Mouse (Mus musculus): ENCODE data around the gene Prnp. TPM values are rescaled to one million over a fixed set of nuclear protein-coding genes. Genes with fewer than 3 reads are reported as not detected.

The Prnp gene
- polyA plus RNA-seq, 2 experiments, result 36.1 to 39.1 TPM

- 90% methylated on average over 12 of the region's 12 CpGs for WGBS
- Histone ChIP-seq H3K4me3 (replicated peaks; ENCODE audit: low read length) (no peak overlapping the region), H3K4me1 (ENCODE audit: control insufficient read depth, insufficient read depth, low read length) (no peaks in the 10 kb centered on the region), H3K27ac (replicated peaks; ENCODE audit: low read depth, low read length) (no peak overlapping the region), H3K4me2 (replicated peaks; ENCODE audit: low read depth, low read length, severe bottlenecking) (no peak overlapping the region), H3K36me3 (ENCODE audit: control insufficient read depth, insufficient read depth, low read length) (no peaks in the 10 kb centered on the region), H3K9ac (ENCODE audit: low read depth, low read length, severe bottlenecking) (no peak overlapping the region), H3K27me3 (ENCODE audit: control insufficient read depth, insufficient read depth, low read length) (no peaks in the 10 kb centered on the region), H3K9me3 (ENCODE audit: control insufficient read depth, low read length) (no peaks in the 10 kb centered on the region)
- ATAC-seq (ENCODE audit: low FRiP score, low read depth) (no peak), DNase-seq (ENCODE audit: low spot score) (no peak)
- TF ChIP-seq POLR2A (IDR thresholded peaks at IDR 0.05; ENCODE audit: borderline replicate concordance, extremely low read depth, insufficient read depth, insufficient read length), result no peak
These were observed 12.2 kb upstream of the Prnp start for GRCm38 (mm10) chr2:131897336-131898109.

DNA sequence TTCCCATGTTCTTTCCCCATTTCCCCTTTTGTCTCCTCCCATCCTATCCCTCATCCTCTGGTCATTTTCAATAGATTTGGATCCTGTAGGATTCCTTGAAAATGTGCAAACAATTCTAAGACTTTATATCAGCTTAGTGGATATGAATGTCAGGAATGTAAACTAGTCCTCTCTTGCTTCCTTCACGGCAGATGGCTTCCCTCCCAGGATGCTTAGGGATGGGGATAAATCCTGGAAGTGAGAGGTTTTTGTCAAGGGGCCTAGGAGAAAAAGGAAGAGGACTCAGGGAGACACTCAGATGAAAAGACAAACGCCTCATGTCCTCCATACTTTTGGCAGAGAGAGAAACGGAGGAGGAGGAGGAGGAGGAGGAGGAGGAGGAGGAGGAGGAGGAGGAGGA is 7.3 kb upstream of the Prnp start:
- no peak overlapping the region for H3K4me3 ChIP-seq (replicated peaks; ENCODE audit: low read length)
- no peak for DNase-seq (ENCODE audit: low spot score)
- H3K9me3 ChIP-seq (ENCODE audit: control insufficient read depth, low read length), result no peaks in the 10 kb centered on the region
- no peak overlapping the region for H3K4me2 ChIP-seq (replicated peaks; ENCODE audit: low read depth, low read length, severe bottlenecking)
- no peak for ATAC-seq (ENCODE audit: low FRiP score, low read depth)
- no peak overlapping the region for H3K9ac ChIP-seq (ENCODE audit: low read depth, low read length, severe bottlenecking)
- no peaks in the 10 kb centered on the region for H3K36me3 ChIP-seq (ENCODE audit: control insufficient read depth, insufficient read depth, low read length)
- no peaks in the 10 kb centered on the region for H3K4me1 ChIP-seq (ENCODE audit: control insufficient read depth, insufficient read depth, low read length)
- WGBS, result 49% methylated on average over 3 of the region's 3 CpGs
- no peaks in the 10 kb centered on the region for H3K27me3 ChIP-seq (ENCODE audit: control insufficient read depth, insufficient read depth, low read length)
- TF ChIP-seq POLR2A (IDR thresholded peaks at IDR 0.05; ENCODE audit: borderline replicate concordance, extremely low read depth, insufficient read depth, insufficient read length), result no peak
- H3K27ac ChIP-seq (replicated peaks; ENCODE audit: low read depth, low read length), result no peak overlapping the region

DNA sequence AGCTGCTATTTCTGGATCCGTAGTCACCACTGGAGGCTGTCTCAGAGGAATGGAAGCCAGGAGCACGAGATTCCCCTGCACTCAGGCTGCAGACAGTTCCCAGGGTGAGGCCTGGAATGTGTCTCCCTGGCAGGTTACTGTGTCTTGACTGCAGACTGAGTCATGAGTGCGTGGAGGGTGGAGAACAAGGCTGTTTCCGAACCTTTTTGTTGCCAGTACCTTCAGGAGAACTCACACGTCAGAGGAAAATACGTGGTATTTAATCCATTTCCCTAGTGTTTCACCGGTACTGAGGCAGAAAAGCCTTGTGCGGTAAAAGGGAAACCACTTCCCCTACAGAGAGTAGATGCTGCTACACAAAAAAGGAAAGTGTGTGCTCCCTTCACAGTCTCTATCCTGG is 6.9 kb upstream of the Prnp start:
- DNase-seq (ENCODE audit: low spot score), result no peak
- H3K9me3 ChIP-seq (ENCODE audit: control insufficient read depth, low read length), result no peaks in the 10 kb centered on the region
- H3K9ac ChIP-seq (ENCODE audit: low read depth, low read length, severe bottlenecking), result no peak overlapping the region
- H3K4me2 ChIP-seq (replicated peaks; ENCODE audit: low read depth, low read length, severe bottlenecking), result no peak overlapping the region
- no peak for TF ChIP-seq POLR2A (IDR thresholded peaks at IDR 0.05; ENCODE audit: borderline replicate concordance, extremely low read depth, insufficient read depth, insufficient read length)
- no peak for ATAC-seq (ENCODE audit: low FRiP score, low read depth)
- H3K36me3 ChIP-seq (ENCODE audit: control insufficient read depth, insufficient read depth, low read length), result no peaks in the 10 kb centered on the region
- H3K4me3 ChIP-seq (replicated peaks; ENCODE audit: low read length), result no peak overlapping the region
- H3K27me3 ChIP-seq (ENCODE audit: control insufficient read depth, insufficient read depth, low read length), result no peaks in the 10 kb centered on the region
- no peak overlapping the region for H3K27ac ChIP-seq (replicated peaks; ENCODE audit: low read depth, low read length)
- H3K4me1 ChIP-seq (ENCODE audit: control insufficient read depth, insufficient read depth, low read length), result no peaks in the 10 kb centered on the region
- WGBS, result 26% methylated on average over 8 of the region's 8 CpGs

DNA sequence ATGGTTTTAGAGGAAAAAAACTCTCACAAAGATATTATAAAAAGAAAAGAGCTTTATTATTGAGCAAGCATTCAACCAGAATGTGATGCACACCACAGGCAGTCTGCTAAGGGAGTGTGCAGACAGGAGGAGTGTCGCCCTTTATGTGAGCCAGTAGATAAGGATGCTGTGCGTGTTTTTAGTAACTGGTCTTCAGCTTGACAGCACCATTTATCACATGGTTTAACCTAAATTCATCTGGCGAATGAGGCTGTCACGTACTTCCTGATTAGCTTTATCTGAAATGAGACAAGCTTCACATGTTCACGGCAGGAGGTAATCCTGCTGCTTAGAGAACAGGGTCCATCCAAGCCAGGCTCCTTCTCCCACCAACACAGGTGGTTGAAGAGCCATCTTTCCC is 4.7 kb upstream of the Prnp start:
- no peaks in the 10 kb centered on the region for H3K9me3 ChIP-seq (ENCODE audit: control insufficient read depth, low read length)
- H3K27me3 ChIP-seq (ENCODE audit: control insufficient read depth, insufficient read depth, low read length), result no peaks in the 10 kb centered on the region
- 0 out of 2 replicates have a peak, but pooled peaks cover under 1% of the 10 kb centered on the region for H3K4me1 ChIP-seq (ENCODE audit: control insufficient read depth, insufficient read depth, low read length)
- no peak overlapping the region for H3K27ac ChIP-seq (replicated peaks; ENCODE audit: low read depth, low read length)
- H3K4me3 ChIP-seq (replicated peaks; ENCODE audit: low read length), result no peak overlapping the region
- 60% methylated on average over 5 of the region's 5 CpGs for WGBS
- no peak overlapping the region for H3K9ac ChIP-seq (ENCODE audit: low read depth, low read length, severe bottlenecking)
- no peak for TF ChIP-seq POLR2A (IDR thresholded peaks at IDR 0.05; ENCODE audit: borderline replicate concordance, extremely low read depth, insufficient read depth, insufficient read length)
- DNase-seq (ENCODE audit: low spot score), result no peak
- no peak overlapping the region for H3K4me2 ChIP-seq (replicated peaks; ENCODE audit: low read depth, low read length, severe bottlenecking)
- no peaks in the 10 kb centered on the region for H3K36me3 ChIP-seq (ENCODE audit: control insufficient read depth, insufficient read depth, low read length)
- ATAC-seq (ENCODE audit: low FRiP score, low read depth), result no peak

GRCm38 (mm10) chr2:131905776-131906175 is 4.0 kb upstream of the Prnp start:
- Histone ChIP-seq H3K4me1 (ENCODE audit: control insufficient read depth, insufficient read depth, low read length) (0 out of 2 replicates have a peak, but pooled peaks cover 2% of the 10 kb centered on the region), H3K9ac (ENCODE audit: low read depth, low read length, severe bottlenecking) (no peak overlapping the region), H3K4me2 (replicated peaks; ENCODE audit: low read depth, low read length, severe bottlenecking) (no peak overlapping the region), H3K36me3 (ENCODE audit: control insufficient read depth, insufficient read depth, low read length) (no peaks in the 10 kb centered on the region), H3K27me3 (ENCODE audit: control insufficient read depth, insufficient read depth, low read length) (no peaks in the 10 kb centered on the region), H3K27ac (replicated peaks; ENCODE audit: low read depth, low read length) (no peak overlapping the region), H3K4me3 (replicated peaks; ENCODE audit: low read length) (no peak overlapping the region), H3K9me3 (ENCODE audit: control insufficient read depth, low read length) (no peaks in the 10 kb centered on the region)
- WGBS, result 41% methylated on average over 6 of the region's 6 CpGs
- no peak for TF ChIP-seq POLR2A (IDR thresholded peaks at IDR 0.05; ENCODE audit: borderline replicate concordance, extremely low read depth, insufficient read depth, insufficient read length)
- DNase-seq (ENCODE audit: low spot score) (no peak), ATAC-seq (ENCODE audit: low FRiP score, low read depth) (no peak)
